Mouse (Mus musculus) stomach, embryonic 15.5 days (tissue): Measurements from ENCODE around the gene Cadm4. TPM values are rescaled to one million over a fixed set of nuclear protein-coding genes. Genes with fewer than 3 reads are reported as not detected.
"Not testable (repeated sequence)": the region's sequence is repeated elsewhere in the genome, so short reads cannot be mapped to it uniquely, and the experiment has no call there.

ENCODE experiments used
- ATAC-seq: fragments of 200-750 bp; cut with Nextera tagmentation; 2 replicates; pipeline ENCODE4 v1.8.0; 2017; ENCODE audit warnings: low read depth, moderate number of reproducible peaks, moderate TSS enrichment; ENCODE audit not compliant: insufficient read depth, low FRiP score
- H3K27ac ChIP-seq: fragments of 300-500 bp; sonication (generic); 2 replicates; pipeline ENCODE4 v1.5.1; 2015; ENCODE audit warnings: mild to moderate bottlenecking, inconsistent platforms
- H3K27me3 ChIP-seq: fragments of 300-500 bp; sonication (generic); replicated peaks from 2 replicates; pipeline ENCODE4 v1.6.1; 2015; ENCODE audit warnings: inconsistent platforms
- H3K36me3 ChIP-seq: fragments of 300-500 bp; sonication (generic); 2 replicates; pipeline ENCODE4 v1.6.1; 2015; ENCODE audit warnings: inconsistent platforms
- H3K4me1 ChIP-seq: fragments of 300-500 bp; sonication (generic); 2 replicates; pipeline ENCODE4 v1.6.1; 2015; ENCODE audit warnings: inconsistent platforms
- H3K4me2 ChIP-seq: fragments of 300-500 bp; sonication (generic); 2 replicates; pipeline ENCODE4 v1.6.1; 2015; ENCODE audit warnings: mild to moderate bottlenecking, inconsistent platforms
- H3K4me3 ChIP-seq: fragments of 300-500 bp; sonication (generic); replicated peaks from 2 replicates; pipeline ENCODE4 v1.5.1; 2015; ENCODE audit warnings: inconsistent platforms
- H3K9ac ChIP-seq: fragments of 300-500 bp; sonication (generic); 2 replicates; pipeline ENCODE4 v1.6.1; 2015; ENCODE audit warnings: inconsistent platforms
- H3K9me3 ChIP-seq: fragments of 300-500 bp; sonication (generic); 2 replicates; pipeline ENCODE4 v1.6.1; 2016; ENCODE audit warnings: inconsistent platforms
- WGBS: fragments of 180-500 bp; shearing (Covaris S2); methylation state at CpG from one replicate; pipeline ENCODE4 v1.1.7; 2015; 5-methylcytosine and 5-hydroxymethylcytosine counted together
- polyA plus RNA-seq: library from polyadenylated mRNA; unstranded; fragments of >200 nt; fragmentation: Nextera tagmentation; extraction: Ambion mirVana; gene quantifications from 2 replicates; pipeline ENCODE4 v1.2.1, GENCODE M21; 2015

Gene Cadm4
- polyA plus RNA-seq, 1 experiment from 2014 or later: 6.3 TPM

- ATAC-seq: no peak
- Histone ChIP-seq H3K27me3 (peaks cover 3% of the 10 kb centered on the region), H3K9me3 (no peaks in the 10 kb centered on the region), H3K4me2 (peak overlapping the region; percentile 88), H3K9ac (no peak overlapping the region), H3K4me3 (no peak overlapping the region), H3K27ac (no peak overlapping the region), H3K4me1 (peaks cover 19% of the 10 kb centered on the region), H3K36me3 (no peaks in the 10 kb centered on the region)
- WGBS: 38% methylated on average over 15 of the region's 15 CpGs
Measured at GRCm38 (mm10) chr7:24505447-24506064, 23.7 kb downstream of the Cadm4 start.

- H3K9ac ChIP-seq: no peak overlapping the region
- H3K4me2 ChIP-seq: peak overlapping the region; percentile 88
- H3K9me3 ChIP-seq: no peaks in the 10 kb centered on the region
- ATAC-seq: no peak
- no peaks in the 10 kb centered on the region for H3K36me3 ChIP-seq
- peak overlapping the region; percentile 98 for H3K27ac ChIP-seq
- no peaks in the 10 kb centered on the region; the same call in 1 of the 2 replicates for H3K27me3 ChIP-seq
- peak overlapping the region; percentile 66 for H3K4me3 ChIP-seq
- 16% methylated on average over 3 of the region's 3 CpGs for WGBS
- peaks cover 19% of the 10 kb centered on the region for H3K4me1 ChIP-seq
Measured at GRCm38 (mm10) chr7:24506065-24506459, 24.2 kb downstream of the Cadm4 start.

GRCm38 (mm10) chr7:24506476-24506837 is 24.6 kb downstream of the Cadm4 start:
- no peak for ATAC-seq
- H3K27ac ChIP-seq: peak overlapping the region; percentile 98
- H3K4me1 ChIP-seq: peaks cover 19% of the 10 kb centered on the region
- H3K9ac ChIP-seq: peak overlapping the region; percentile 89; the same call in 1 of the 2 replicates
- no peaks in the 10 kb centered on the region for H3K27me3 ChIP-seq
- H3K9me3 ChIP-seq: no peaks in the 10 kb centered on the region
- WGBS: 2% methylated on average over 12 of the region's 12 CpGs
- H3K4me3 ChIP-seq: peak overlapping the region; percentile 66
- H3K36me3 ChIP-seq: no peaks in the 10 kb centered on the region
- peak overlapping the region; percentile 88 for H3K4me2 ChIP-seq

- no peaks in the 10 kb centered on the region for H3K27me3 ChIP-seq
- peak; percentile 85 for ATAC-seq
- peaks cover 19% of the 10 kb centered on the region for H3K4me1 ChIP-seq
- peak within 1 kb of the TSS; percentile 89 for H3K9ac ChIP-seq
- under 1% methylated on average over 81 of the region's 84 CpGs for WGBS
- H3K36me3 ChIP-seq: no peaks in the 10 kb centered on the region
- peak within 1 kb of the TSS; percentile 98 for H3K27ac ChIP-seq
- no peaks in the 10 kb centered on the region for H3K9me3 ChIP-seq
- H3K4me2 ChIP-seq: peak within 1 kb of the TSS; percentile 88
- H3K4me3 ChIP-seq: peak within 1 kb of the TSS; percentile 66
Measured at GRCm38 (mm10) chr7:24506838-24507725, 25.3 kb downstream of the Cadm4 start, which contains the start of gene Zfp428. TSS of gene Zfp428 (plus strand) at chr7:24507006.

GRCm38 (mm10) chr7:24507726-24508114 is 25.9 kb downstream of the Cadm4 start:
- peak overlapping the region; percentile 89 for H3K9ac ChIP-seq
- ATAC-seq: no peak
- WGBS: under 1% methylated on average over 20 of the region's 20 CpGs

GRCm38 (mm10) chr7:24512355-24512754 is 30.5 kb downstream of the Cadm4 start, which contains the start of gene AC161166.1:
TSS of gene AC161166.1 (minus strand) at chr7:24512455.
- H3K36me3 ChIP-seq: peaks cover 3% of the 10 kb centered on the region; the same call in 1 of the 2 replicates
- no peaks in the 10 kb centered on the region for H3K9me3 ChIP-seq
- no peak for ATAC-seq
- no peak within 1 kb of the TSS for H3K9ac ChIP-seq
- no peaks in the 10 kb centered on the region for H3K27me3 ChIP-seq
- no peak within 1 kb of the TSS for H3K4me2 ChIP-seq
- no peak within 1 kb of the TSS for H3K4me3 ChIP-seq
- 0 out of 2 replicates have a peak, but pooled peaks cover 2% of the 10 kb centered on the region for H3K4me1 ChIP-seq
- WGBS: 93% methylated on average over 7 of the region's 7 CpGs
- no peak within 1 kb of the TSS for H3K27ac ChIP-seq

More at GRCm38 (mm10) chr7:24507726-24508114, 25.9 kb downstream of the Cadm4 start:
- Histone ChIP-seq H3K4me1 (peaks cover 19% of the 10 kb centered on the region), H3K9me3 (no peaks in the 10 kb centered on the region), H3K27ac (peak overlapping the region; percentile 98), H3K4me2 (peak overlapping the region; percentile 88), H3K4me3 (peak overlapping the region; percentile 66), H3K36me3 (no peaks in the 10 kb centered on the region), H3K27me3 (no peaks in the 10 kb centered on the region)

GRCm38 (mm10) chr7:24516319-24516718 is 34.5 kb downstream of the Cadm4 start:
- H3K36me3 ChIP-seq, H3K27me3 ChIP-seq, H3K4me1 ChIP-seq, H3K4me2 ChIP-seq, H3K9me3 ChIP-seq, H3K4me3 ChIP-seq, H3K27ac ChIP-seq, ATAC-seq, H3K9ac ChIP-seq: not testable (repeated sequence)
- 74% methylated on average over 8 of the region's 8 CpGs for WGBS

- H3K9ac ChIP-seq: no peak overlapping the region
Measured at GRCm38 (mm10) chr7:24517077-24517476, 35.3 kb downstream of the Cadm4 start.

GRCm38 (mm10) chr7:24517654-24518053 is 35.8 kb downstream of the Cadm4 start:
- no peaks in the 10 kb centered on the region for H3K4me1 ChIP-seq
- no peak overlapping the region for H3K4me3 ChIP-seq
- 63% methylated on average over 6 of the region's 6 CpGs for WGBS
- no peak overlapping the region for H3K4me2 ChIP-seq
- H3K27me3 ChIP-seq: no peaks in the 10 kb centered on the region
- H3K9me3 ChIP-seq: no peaks in the 10 kb centered on the region
- ATAC-seq: no peak
- H3K36me3 ChIP-seq: peaks cover 3% of the 10 kb centered on the region; the same call in 1 of the 2 replicates
- H3K27ac ChIP-seq: no peak overlapping the region
- H3K9ac ChIP-seq: no peak overlapping the region

More at GRCm38 (mm10) chr7:24517077-24517476, 35.3 kb downstream of the Cadm4 start:
- H3K4me3 ChIP-seq: no peak overlapping the region
- no peaks in the 10 kb centered on the region for H3K4me1 ChIP-seq
- H3K36me3 ChIP-seq: peaks cover 3% of the 10 kb centered on the region; the same call in 1 of the 2 replicates
- H3K9me3 ChIP-seq: no peaks in the 10 kb centered on the region
- 43% methylated on average over 5 of the region's 5 CpGs for WGBS
- no peak for ATAC-seq
- no peak overlapping the region for H3K27ac ChIP-seq
- no peak overlapping the region for H3K4me2 ChIP-seq
- H3K27me3 ChIP-seq: no peaks in the 10 kb centered on the region

- 61% methylated on average over 3 of the region's 3 CpGs for WGBS
- no peak for ATAC-seq
- H3K27me3 ChIP-seq: no peaks in the 10 kb centered on the region
- no peak overlapping the region for H3K4me3 ChIP-seq
- no peak overlapping the region for H3K9ac ChIP-seq
- no peaks in the 10 kb centered on the region for H3K4me1 ChIP-seq
- peaks cover 3% of the 10 kb centered on the region; the same call in 1 of the 2 replicates for H3K36me3 ChIP-seq
- no peak overlapping the region for H3K4me2 ChIP-seq
- H3K27ac ChIP-seq: no peak overlapping the region
- H3K9me3 ChIP-seq: no peaks in the 10 kb centered on the region
Measured at GRCm38 (mm10) chr7:24519130-24519529, 37.3 kb downstream of the Cadm4 start.

GRCm38 (mm10) chr7:24520054-24520453 is 38.2 kb downstream of the Cadm4 start:
- ATAC-seq, H3K27me3 ChIP-seq, H3K4me2 ChIP-seq, H3K4me3 ChIP-seq, H3K27ac ChIP-seq, H3K9ac ChIP-seq, H3K9me3 ChIP-seq, H3K4me1 ChIP-seq, H3K36me3 ChIP-seq: not testable (repeated sequence)
- WGBS: 90% methylated on average over 10 of the region's 10 CpGs

GRCm38 (mm10) chr7:24522805-24523204 is 41.0 kb downstream of the Cadm4 start:
- Histone ChIP-seq H3K27me3 (no peaks in the 10 kb centered on the region), H3K9ac (no peak overlapping the region), H3K27ac (no peak overlapping the region), H3K4me2 (no peak overlapping the region), H3K9me3 (no peaks in the 10 kb centered on the region), H3K4me3 (no peak overlapping the region), H3K4me1 (no peaks in the 10 kb centered on the region), H3K36me3 (no peaks in the 10 kb centered on the region)
- no peak for ATAC-seq
- WGBS: 57% methylated on average over 5 of the region's 5 CpGs
